Mouse (Mus musculus): ENCODE measurements around the gene Cfap157. TPM values are rescaled to one million over a fixed set of nuclear protein-coding genes. Genes with fewer than 3 reads are reported as not detected.
A peak's percentile ranks its signal among the peaks of the same experiment; 100 is the strongest.

Gene Cfap157
- polyA plus RNA-seq, 1 experiment from 2014 or later, result 1.5 TPM

DNA sequence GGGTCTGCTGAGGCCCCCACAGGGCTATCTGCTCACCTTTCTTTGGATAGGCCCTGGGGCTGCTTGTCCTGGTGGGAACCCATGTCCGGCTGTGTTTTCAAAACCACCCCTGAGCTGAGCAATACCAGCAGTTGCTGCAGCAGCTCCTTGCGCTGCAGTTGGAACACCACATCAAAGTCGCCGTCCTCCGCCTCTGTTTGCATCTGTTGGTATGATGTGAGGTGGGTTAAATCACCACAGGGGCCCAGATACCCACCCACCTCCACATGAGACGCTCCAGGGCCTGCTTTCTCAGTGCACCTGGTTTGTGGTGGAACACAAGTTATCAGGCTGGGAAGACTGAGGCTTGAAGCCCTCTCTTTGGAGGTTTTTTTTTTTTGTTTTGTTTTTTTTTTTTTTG lies 6.1 kb downstream of the Cfap157 start:
- WGBS, result 92% methylated on average over 6 of the region's 6 CpGs
- peaks cover 13% of the 10 kb centered on the region for H3K4me1 ChIP-seq
- ATAC-seq (ENCODE audit: low FRiP score), result no peak
- H3K36me3 ChIP-seq, result no peaks in the 10 kb centered on the region
- H3K27ac ChIP-seq, result no peak overlapping the region
- H3K27me3 ChIP-seq, result peaks cover 3% of the 10 kb centered on the region; the same call in 1 of the 2 replicates
- no peaks in the 10 kb centered on the region for H3K9me3 ChIP-seq (replicated peaks)
- H3K4me2 ChIP-seq (replicated peaks), result no peak overlapping the region
- no peak overlapping the region for H3K4me3 ChIP-seq
- no peak overlapping the region for H3K9ac ChIP-seq

DNA sequence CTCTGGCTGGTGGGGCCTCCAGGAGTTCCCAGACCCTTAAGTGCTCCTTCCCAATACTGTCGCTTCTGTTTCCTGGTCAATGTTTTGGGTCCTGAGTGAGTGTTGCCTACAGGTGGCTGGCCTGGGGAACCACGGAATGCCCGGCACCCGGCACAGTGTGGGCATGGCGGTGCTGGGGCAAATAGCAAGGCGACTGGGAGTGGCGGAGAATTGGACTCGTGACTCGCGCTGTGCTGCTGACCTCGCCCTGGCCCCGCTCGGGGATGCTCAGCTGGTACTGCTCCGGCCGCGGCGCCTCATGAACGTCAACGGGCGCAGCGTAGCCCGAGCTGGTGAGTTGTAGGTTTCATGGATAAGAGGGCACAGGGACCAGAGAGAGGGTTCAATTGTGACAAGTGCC lies 8.0 kb downstream of the Cfap157 start:
- 18% methylated on average over 22 of the region's 22 CpGs for WGBS
- peak overlapping the region; percentile 55 for H3K9ac ChIP-seq
- H3K4me3 ChIP-seq, result peak overlapping the region; percentile 62
- no peaks in the 10 kb centered on the region for H3K36me3 ChIP-seq
- no peak overlapping the region for H3K27ac ChIP-seq
- H3K27me3 ChIP-seq, result peaks cover 3% of the 10 kb centered on the region; the same call in 1 of the 2 replicates
- no peaks in the 10 kb centered on the region for H3K9me3 ChIP-seq (replicated peaks)
- peak overlapping the region; percentile 86 for H3K4me2 ChIP-seq (replicated peaks)
- H3K4me1 ChIP-seq, result peaks cover 15% of the 10 kb centered on the region
- ATAC-seq (ENCODE audit: low FRiP score), result no peak

DNA sequence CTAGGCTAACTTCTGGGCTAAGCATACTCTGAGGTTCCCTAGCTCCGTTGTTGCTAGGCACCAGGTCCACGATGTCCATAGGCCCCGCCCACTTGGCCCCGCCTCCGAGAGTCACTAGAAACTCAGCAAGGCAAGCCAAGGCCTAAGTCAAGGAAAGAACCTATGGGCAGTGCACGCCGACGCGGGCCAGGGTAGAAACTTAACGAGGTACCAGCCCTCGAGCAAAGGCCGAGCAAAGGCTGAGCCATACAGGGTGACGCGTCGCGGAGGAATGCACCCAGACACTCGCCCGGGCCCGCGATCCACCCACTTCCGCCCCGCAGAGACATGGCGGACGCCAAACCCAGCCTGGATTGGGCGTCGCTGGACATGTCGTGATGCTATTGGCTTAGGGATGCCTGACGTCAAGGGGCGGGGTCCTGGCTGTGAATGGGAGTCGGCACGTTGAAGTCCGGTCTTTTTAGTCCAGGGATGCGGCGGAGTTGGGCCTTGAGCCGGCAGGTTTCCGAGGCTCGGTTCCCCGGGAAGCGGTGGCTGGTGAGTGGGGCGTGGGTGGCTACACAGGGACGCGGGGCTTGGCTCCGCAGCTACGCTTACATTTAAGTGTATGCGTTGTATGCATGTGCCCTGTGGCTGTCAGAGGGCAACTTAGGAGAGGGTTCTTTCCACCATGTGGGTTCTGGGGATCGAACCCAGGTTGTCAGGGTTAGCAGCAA lies 8.7 kb downstream of the Cfap157 start, which contains the start of the genes Ttc16 and Ptrh1:
Gene Ttc16 (minus strand): TSS at position 275 of the 716 bp plus-strand sequence.
Gene Ptrh1 (plus strand): TSS at position 428 of the 716 bp plus-strand sequence.
- H3K4me2 ChIP-seq (replicated peaks), result peak within 1 kb of the TSS; percentile 86
- peak within 1 kb of the TSS; percentile 45 for H3K27ac ChIP-seq
- H3K27me3 ChIP-seq, result peaks cover 3% of the 10 kb centered on the region; the same call in 1 of the 2 replicates
- no peaks in the 10 kb centered on the region for H3K36me3 ChIP-seq
- peak; percentile 98 for ATAC-seq (ENCODE audit: low FRiP score)
- peak within 1 kb of the TSS; percentile 55 for H3K9ac ChIP-seq
- under 1% methylated on average over 46 of the region's 46 CpGs for WGBS
- H3K4me3 ChIP-seq, result peak within 1 kb of the TSS; percentile 62
- H3K9me3 ChIP-seq (replicated peaks), result no peaks in the 10 kb centered on the region
- H3K4me1 ChIP-seq, result peaks cover 15% of the 10 kb centered on the region

DNA sequence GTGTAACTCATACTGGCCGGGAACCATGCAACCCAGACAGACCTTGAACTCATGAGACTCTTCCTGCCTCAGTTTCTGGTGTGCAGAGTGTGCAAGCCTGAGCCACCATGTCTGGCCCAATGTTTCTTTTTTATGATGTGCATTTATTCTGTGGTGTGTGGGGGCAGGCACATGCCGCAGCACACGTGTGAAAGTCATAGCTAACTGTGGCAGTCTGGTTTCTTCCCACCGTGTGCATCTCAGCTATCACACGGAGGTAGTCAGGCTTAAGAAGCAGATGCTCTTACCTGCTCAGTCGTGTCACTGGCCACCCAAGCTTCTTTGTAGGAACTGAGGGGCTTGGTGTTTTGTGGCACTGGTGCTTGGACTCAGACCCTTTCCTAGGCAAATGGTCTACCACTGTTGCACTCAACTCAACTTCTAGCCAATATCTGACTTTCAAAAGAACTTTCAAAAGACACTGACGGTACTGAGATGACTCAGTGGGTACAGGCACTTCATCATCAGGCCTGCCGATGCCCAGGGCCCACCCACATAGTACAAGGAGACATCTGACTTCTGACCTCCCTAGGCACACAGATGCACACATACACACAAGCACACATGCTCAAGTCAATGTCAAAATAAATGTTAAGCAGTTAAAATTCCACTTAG lies 11.5 kb downstream of the Cfap157 start:
- H3K36me3 ChIP-seq, result no peaks in the 10 kb centered on the region
- no peak overlapping the region for H3K4me2 ChIP-seq (replicated peaks)
- no peak for ATAC-seq (ENCODE audit: low FRiP score)
- H3K9ac ChIP-seq, result no peak overlapping the region
- H3K27ac ChIP-seq, result no peak overlapping the region
- peaks cover 23% of the 10 kb centered on the region for H3K4me1 ChIP-seq
- WGBS, result 85% methylated on average over 8 of the region's 8 CpGs
- H3K27me3 ChIP-seq, result peaks cover 3% of the 10 kb centered on the region; the same call in 1 of the 2 replicates
- H3K4me3 ChIP-seq, result no peak overlapping the region
- no peaks in the 10 kb centered on the region; the same call in 1 of the 2 replicates for H3K9me3 ChIP-seq (replicated peaks)

DNA sequence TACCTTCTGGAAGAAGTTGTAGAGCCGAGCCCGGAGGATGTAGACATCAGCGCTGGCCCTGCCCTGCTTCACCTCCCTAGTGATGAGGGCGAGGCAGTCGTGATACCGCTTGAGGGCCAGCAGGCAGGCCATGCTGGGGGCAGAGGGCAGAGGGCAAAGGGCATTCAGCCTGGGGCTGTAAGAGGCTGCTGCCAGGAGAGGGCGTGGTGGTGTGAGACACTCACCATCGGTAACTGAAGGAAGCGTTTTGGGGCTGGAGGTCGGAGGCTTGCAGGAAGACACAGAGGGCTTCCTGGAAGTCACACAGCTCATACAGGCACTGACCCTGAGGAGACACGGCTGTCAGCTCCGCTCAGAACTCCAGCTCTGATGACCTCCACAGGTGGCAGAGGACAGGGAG lies 12.3 kb downstream of the Cfap157 start:
- Histone ChIP-seq H3K36me3 (no peaks in the 10 kb centered on the region), H3K9me3 (replicated peaks) (no peaks in the 10 kb centered on the region; the same call in 1 of the 2 replicates), H3K9ac (no peak overlapping the region), H3K27me3 (peaks cover 3% of the 10 kb centered on the region; the same call in 1 of the 2 replicates), H3K4me3 (no peak overlapping the region), H3K4me2 (replicated peaks) (no peak overlapping the region), H3K27ac (no peak overlapping the region), H3K4me1 (peaks cover 30% of the 10 kb centered on the region)
- 34% methylated on average over 12 of the region's 12 CpGs for WGBS
- ATAC-seq (ENCODE audit: low FRiP score), result no peak

DNA sequence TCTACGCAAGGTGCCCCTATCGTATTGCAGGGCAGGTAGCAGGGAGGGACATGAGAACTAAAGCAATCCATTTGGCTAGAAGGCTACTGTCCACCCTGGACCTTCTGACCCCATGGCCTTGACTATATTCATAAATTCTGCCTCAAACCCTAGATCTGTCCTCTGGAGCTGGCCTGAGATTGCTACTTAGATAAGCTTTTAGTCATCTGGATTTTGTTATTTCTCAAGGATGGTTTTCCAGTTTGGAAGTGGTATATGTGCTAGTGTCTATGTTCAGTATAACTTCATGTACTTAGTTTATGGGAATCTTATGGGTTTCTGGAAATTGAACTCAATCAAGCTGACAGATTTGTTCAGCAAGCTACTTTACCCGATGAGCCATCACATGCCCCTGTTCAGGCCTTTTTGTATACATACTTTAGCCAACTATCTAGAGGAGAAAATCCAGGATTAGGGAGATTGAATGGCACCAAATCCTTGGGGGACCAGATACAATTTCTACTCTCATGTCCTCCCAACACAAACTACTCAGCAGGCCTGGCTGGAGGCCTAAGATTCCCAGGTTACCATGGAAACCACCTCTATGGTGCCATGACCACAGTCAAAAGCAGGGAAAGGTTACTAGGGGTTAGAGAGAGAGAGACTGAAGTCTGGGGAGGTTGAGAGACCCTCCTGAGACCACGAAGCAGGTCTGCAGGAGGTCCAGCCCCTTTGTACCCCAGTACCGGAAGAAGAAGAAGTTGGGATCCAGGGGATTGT lies 14.7 kb downstream of the Cfap157 start:
- Histone ChIP-seq H3K4me3 (no peak overlapping the region), H3K36me3 (no peaks in the 10 kb centered on the region), H3K27ac (no peak overlapping the region), H3K4me2 (replicated peaks) (no peak overlapping the region), H3K4me1 (peaks cover 21% of the 10 kb centered on the region; the same call in 1 of the 2 replicates), H3K9me3 (replicated peaks) (no peaks in the 10 kb centered on the region; the same call in 1 of the 2 replicates), H3K9ac (no peak overlapping the region), H3K27me3 (no peaks in the 10 kb centered on the region)
- ATAC-seq (ENCODE audit: low FRiP score), result no peak
- WGBS, result 64% methylated on average over 5 of the region's 5 CpGs

DNA sequence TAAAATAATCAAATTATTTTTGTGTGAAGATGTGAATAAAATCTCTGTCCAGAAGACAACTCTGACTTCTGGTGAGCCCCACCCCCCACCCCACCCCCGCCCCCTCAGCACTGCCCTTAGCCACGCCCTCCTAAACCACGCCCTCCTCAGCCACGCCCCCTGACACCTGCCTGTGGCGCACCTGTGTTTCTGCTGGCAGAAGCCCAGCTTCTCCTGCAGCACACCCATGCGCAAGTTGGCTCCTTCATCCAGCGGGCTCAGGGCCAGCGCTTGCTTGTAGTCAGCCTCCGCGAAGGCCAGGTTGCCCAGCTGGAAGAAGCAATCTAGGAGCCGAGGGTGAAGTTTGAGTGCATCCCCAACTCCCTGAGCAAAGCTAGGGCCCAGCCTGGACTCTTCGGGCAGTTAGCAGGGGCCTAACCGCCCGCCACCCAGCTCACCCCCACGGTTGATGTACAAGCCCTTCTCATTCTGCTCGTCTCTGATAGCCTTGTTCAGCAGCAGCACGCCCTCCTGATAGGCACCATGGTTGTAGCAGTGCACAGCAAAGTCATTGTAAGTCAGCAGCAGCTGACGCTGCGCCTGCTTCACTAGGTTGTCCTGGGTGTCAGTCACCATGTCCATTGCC lies 15.5 kb downstream of the Cfap157 start:
- ATAC-seq (ENCODE audit: low FRiP score), result no peak
- 51% methylated on average over 18 of the region's 19 CpGs for WGBS
- H3K27ac ChIP-seq, result no peak overlapping the region
- no peak overlapping the region for H3K9ac ChIP-seq
- H3K4me3 ChIP-seq, result no peak overlapping the region
- no peaks in the 10 kb centered on the region for H3K27me3 ChIP-seq
- H3K36me3 ChIP-seq, result no peaks in the 10 kb centered on the region
- no peaks in the 10 kb centered on the region; the same call in 1 of the 2 replicates for H3K9me3 ChIP-seq (replicated peaks)
- H3K4me2 ChIP-seq (replicated peaks), result no peak overlapping the region
- peaks cover 21% of the 10 kb centered on the region; the same call in 1 of the 2 replicates for H3K4me1 ChIP-seq

DNA sequence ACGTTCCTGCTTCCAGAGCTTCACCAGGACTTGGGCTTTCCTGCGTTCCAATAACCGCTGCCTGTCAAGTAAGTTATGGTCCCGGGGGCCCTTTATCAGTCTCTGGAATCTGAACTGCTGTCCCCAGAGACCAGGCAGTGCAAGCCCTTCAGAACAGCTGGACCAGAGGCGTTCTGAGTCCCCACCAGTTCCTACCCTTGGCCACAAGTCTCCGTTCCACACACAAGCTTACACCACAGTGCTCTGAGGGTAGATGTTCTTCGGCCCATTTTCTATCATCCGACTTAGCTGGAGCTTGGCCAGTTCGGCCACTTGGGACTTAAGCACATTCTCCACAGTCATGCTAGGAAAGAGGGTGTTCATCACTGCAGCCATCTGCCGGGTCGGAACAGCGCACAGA lies 17.0 kb downstream of the Cfap157 start:
- H3K9ac ChIP-seq, result no peak overlapping the region
- H3K27ac ChIP-seq, result no peak overlapping the region
- no peak overlapping the region for H3K4me2 ChIP-seq (replicated peaks)
- H3K36me3 ChIP-seq, result peaks cover 11% of the 10 kb centered on the region
- H3K9me3 ChIP-seq (replicated peaks), result no peaks in the 10 kb centered on the region; the same call in 1 of the 2 replicates
- ATAC-seq (ENCODE audit: low FRiP score), result no peak
- peaks cover 21% of the 10 kb centered on the region; the same call in 1 of the 2 replicates for H3K4me1 ChIP-seq
- no peak overlapping the region for H3K4me3 ChIP-seq
- no peaks in the 10 kb centered on the region for H3K27me3 ChIP-seq
- 79% methylated on average over 12 of the region's 12 CpGs for WGBS

DNA sequence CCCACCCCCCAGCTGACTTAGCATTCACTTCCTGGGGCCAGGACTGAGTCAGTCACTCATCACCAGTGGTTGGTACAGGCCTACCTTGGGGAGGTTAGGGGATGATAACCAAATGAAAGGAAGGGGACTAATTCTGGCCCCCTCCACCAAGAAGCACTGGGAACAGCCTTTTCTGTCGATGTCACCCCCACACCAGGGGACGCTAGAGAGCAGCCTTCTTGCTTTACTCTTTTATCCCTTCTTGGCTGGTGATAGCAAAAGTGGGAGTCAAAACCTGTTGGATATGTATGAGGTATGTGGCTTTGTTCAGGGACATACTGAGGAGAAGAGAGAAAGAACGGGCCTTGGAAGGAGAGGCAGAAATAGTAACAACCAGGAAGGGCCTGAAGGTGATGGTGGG lies 20.9 kb downstream of the Cfap157 start:
- Histone ChIP-seq H3K9ac (no peak overlapping the region), H3K36me3 (peaks cover 34% of the 10 kb centered on the region), H3K9me3 (replicated peaks) (no peaks in the 10 kb centered on the region), H3K27me3 (no peaks in the 10 kb centered on the region), H3K27ac (no peak overlapping the region), H3K4me2 (replicated peaks) (no peak overlapping the region), H3K4me1 (peaks cover 20% of the 10 kb centered on the region), H3K4me3 (no peak overlapping the region)
- WGBS, result 68% methylated on average over 3 of the region's 3 CpGs
- no peak for ATAC-seq (ENCODE audit: low FRiP score)

DNA sequence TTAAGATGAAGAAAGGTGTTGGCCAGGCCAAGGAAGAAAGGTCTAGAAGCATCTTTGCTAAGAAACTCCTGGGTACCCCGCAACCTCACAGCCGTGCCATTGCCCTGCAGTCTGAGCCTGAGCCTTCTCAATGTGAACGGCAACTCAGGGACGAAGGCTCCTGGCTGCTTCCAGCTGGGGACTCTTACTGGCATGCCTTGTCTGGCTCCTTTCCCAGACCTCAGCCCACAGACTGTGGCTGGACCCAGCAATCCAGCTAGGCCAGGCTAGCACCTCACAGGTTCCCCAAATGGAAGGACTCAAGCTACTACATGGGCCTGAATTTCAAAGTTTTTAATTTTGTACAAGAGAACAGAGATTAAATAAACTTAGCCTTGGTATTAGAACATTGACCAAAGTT lies 22.4 kb downstream of the Cfap157 start:
- Histone ChIP-seq H3K4me3 (no peak overlapping the region), H3K4me2 (replicated peaks) (no peak overlapping the region), H3K36me3 (peaks cover 34% of the 10 kb centered on the region), H3K4me1 (peaks cover 20% of the 10 kb centered on the region), H3K9me3 (replicated peaks) (no peaks in the 10 kb centered on the region), H3K9ac (no peak overlapping the region), H3K27ac (no peak overlapping the region), H3K27me3 (no peaks in the 10 kb centered on the region)
- 90% methylated on average over 4 of the region's 4 CpGs for WGBS
- no peak for ATAC-seq (ENCODE audit: low FRiP score)

DNA sequence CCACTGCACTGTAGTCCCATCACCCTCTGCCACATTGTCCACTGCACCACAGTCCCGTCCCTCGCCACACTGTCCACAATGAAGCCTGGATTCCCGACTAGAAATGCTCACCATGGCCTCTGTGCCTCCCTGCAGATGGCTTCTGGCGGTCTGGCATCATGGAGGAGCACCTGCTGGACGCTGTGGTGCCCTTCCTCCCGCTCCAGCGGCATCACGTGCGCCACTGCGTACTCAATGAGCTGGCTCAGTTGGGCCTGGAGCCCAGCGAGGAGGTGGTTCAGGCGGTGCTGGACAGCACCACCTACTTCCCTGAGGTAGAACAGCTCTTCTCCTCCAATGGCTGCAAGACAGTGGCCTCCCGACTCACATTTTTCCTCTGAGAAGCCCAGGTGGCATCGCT lies 22.9 kb downstream of the Cfap157 start:
- no peak overlapping the region for H3K27ac ChIP-seq
- no peak overlapping the region for H3K4me3 ChIP-seq
- H3K27me3 ChIP-seq, result no peaks in the 10 kb centered on the region
- 88% methylated on average over 14 of the region's 14 CpGs for WGBS
- H3K4me1 ChIP-seq, result peaks cover 16% of the 10 kb centered on the region
- peaks cover 34% of the 10 kb centered on the region for H3K36me3 ChIP-seq
- no peak overlapping the region for H3K4me2 ChIP-seq (replicated peaks)
- ATAC-seq (ENCODE audit: low FRiP score), result no peak
- H3K9me3 ChIP-seq (replicated peaks), result no peaks in the 10 kb centered on the region
- H3K9ac ChIP-seq, result no peak overlapping the region

DNA sequence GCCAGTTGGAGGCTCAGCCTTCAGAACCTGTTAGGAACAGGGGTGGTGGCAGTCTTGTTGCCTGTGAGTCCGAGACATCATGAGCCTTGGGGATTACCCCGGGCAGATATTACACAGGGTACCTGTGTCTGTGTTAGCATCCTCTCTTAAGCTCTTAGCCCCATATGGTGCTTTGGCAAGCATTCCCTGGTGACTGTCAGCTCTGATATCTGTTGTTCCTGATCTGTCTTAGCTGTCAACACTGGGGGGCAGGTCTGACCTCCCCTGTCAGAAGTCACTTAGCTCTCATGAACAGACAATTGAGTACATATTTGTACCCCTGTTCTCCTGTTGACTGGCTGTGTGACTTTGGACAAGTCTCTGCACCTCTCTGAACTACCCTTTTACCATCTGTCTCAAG lies 25.2 kb downstream of the Cfap157 start:
- Histone ChIP-seq H3K27ac (no peak overlapping the region), H3K9ac (no peak overlapping the region), H3K4me3 (no peak overlapping the region), H3K9me3 (replicated peaks) (no peaks in the 10 kb centered on the region), H3K27me3 (no peaks in the 10 kb centered on the region), H3K4me1 (peaks cover 16% of the 10 kb centered on the region), H3K4me2 (replicated peaks) (no peak overlapping the region), H3K36me3 (peaks cover 44% of the 10 kb centered on the region)
- WGBS, result 93% methylated on average over 2 of the region's 2 CpGs
- no peak for ATAC-seq (ENCODE audit: low FRiP score)

Data from hindbrain, embryonic 12.5 days (tissue).